In genomic region chr2:156834336-156834735, GRCm38 (mm10) we compare ENCODE assay signal across 12 mouse cellular contexts.
"Had no signal": no experiment of that assay in that cellular context is flagged by ENCODE, and none has a peak within 500 bp of the region (broad histone marks: within the 10 kb centered on the region; RNA-seq: fewer than 3 reads in every experiment).

No protein-coding gene starts in this region.

- DNase-seq: retina, postnatal 1 day; right cerebral cortex, adult 18-20 months; right cerebral cortex, postnatal 14 days; right cerebral cortex, postnatal 25 days; right cerebral cortex, postnatal 4 days; spleen, adult 18-20 months; thymus, adult 18-20 months; thymus, adult 2 months; thymus, postnatal 14 days; thymus, postnatal 25 days; thymus, postnatal 36 days; thymus, postnatal 4 days had no signal
